Mouse (Mus musculus): ENCODE results near the gene Gins3.

DNA sequence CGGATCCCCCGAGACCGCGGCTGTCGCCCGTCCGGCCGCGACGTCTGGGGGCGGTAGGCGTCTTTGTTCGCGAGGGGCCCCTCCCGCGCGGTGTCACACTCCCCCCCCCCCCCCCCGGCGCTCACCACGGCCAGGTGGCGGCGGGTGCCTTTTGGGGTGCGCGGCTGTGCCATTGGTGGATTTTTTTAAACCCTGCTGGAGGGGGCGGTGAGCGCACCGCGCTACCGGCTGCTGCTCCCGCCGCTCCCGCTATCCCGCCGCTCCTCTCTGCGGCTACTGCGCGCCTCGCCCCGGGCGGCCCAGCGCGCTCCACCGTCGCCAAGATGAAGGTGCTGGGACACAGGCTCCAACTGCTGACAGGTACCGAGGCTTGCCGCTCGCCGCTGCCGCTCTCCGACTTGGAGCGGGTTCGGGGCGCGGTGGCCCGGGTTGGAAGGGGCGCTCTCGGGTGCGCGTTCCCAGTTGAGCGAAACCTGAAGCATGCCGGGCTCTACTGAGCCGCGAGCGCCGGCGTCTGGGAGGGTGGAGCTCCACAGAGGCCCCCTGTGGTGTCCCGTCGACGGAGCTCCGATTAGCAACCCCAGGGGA, 44.9 kb downstream of the Gins3 start:
- TF ChIP-seq CTCF (IDR thresholded peaks at IDR 0.05; ENCODE audit: extremely low read depth, insufficient read length, insufficient replicate concordance, low read depth, low read length) (no peak), POLR2A (IDR thresholded peaks at IDR 0.05; ENCODE audit: low read depth, low read length) (no peak)

Data from small intestine, adult 2 months (tissue).